Mouse (Mus musculus): ENCODE data around the gene Slc35g3. TPM values are rescaled to one million over a fixed set of nuclear protein-coding genes. Genes with fewer than 3 reads are reported as not detected.

Gene Slc35g3
- polyA plus RNA-seq, 1 experiment: 1.4 TPM

- no peaks in the 10 kb centered on the region for H3K4me1 ChIP-seq (ENCODE audit: control insufficient read depth, insufficient read depth, low read length)
- H3K4me3 ChIP-seq (replicated peaks; ENCODE audit: extremely low read depth, low read depth, low read length): no peak overlapping the region
- no peak for TF ChIP-seq POLR2A (IDR thresholded peaks at IDR 0.05; ENCODE audit: borderline replicate concordance, extremely low read depth, low read depth, low read length)
- no peak for TF ChIP-seq CTCF (IDR thresholded peaks at IDR 0.05; ENCODE audit: insufficient read depth, low read length)
- WGBS: 62% methylated on average over 5 of the region's 5 CpGs
- no peak for DNase-seq
Measured at GRCm38 (mm10) chr11:69791420-69791819, 29.7 kb upstream of the Slc35g3 start.

- Histone ChIP-seq H3K4me3 (replicated peaks; ENCODE audit: extremely low read depth, low read depth, low read length) (no peak overlapping the region), H3K4me1 (ENCODE audit: control insufficient read depth, insufficient read depth, low read length) (peaks cover 3% of the 10 kb centered on the region; the same call in 1 of the 2 replicates)
- 54% methylated on average over 5 of the region's 5 CpGs for WGBS
- DNase-seq: no peak
- TF ChIP-seq CTCF (IDR thresholded peaks at IDR 0.05; ENCODE audit: insufficient read depth, low read length): no peak
- TF ChIP-seq POLR2A (IDR thresholded peaks at IDR 0.05; ENCODE audit: borderline replicate concordance, extremely low read depth, low read depth, low read length): no peak
Measured at GRCm38 (mm10) chr11:69789431-69789830, 27.7 kb upstream of the Slc35g3 start.

- TF ChIP-seq CTCF (IDR thresholded peaks at IDR 0.05; ENCODE audit: insufficient read depth, low read length): no peak
- no peak for TF ChIP-seq POLR2A (IDR thresholded peaks at IDR 0.05; ENCODE audit: borderline replicate concordance, extremely low read depth, low read depth, low read length)
- WGBS: 92% methylated on average over 5 of the region's 5 CpGs
- DNase-seq: no peak
- Histone ChIP-seq H3K4me3 (replicated peaks; ENCODE audit: extremely low read depth, low read depth, low read length) (no peak overlapping the region), H3K4me1 (ENCODE audit: control insufficient read depth, insufficient read depth, low read length) (peaks cover 3% of the 10 kb centered on the region; the same call in 1 of the 2 replicates)
Measured at GRCm38 (mm10) chr11:69787306-69787705, 25.5 kb upstream of the Slc35g3 start.

- DNase-seq: peak; percentile 60
Measured at GRCm38 (mm10) chr11:69784793-69785272, 23.1 kb upstream of the Slc35g3 start.

GRCm38 (mm10) chr11:69781828-69782227, 20.1 kb upstream of the Slc35g3 start:
- DNase-seq: no peak
- peaks cover 3% of the 10 kb centered on the region; the same call in 1 of the 2 replicates for H3K4me1 ChIP-seq (ENCODE audit: control insufficient read depth, insufficient read depth, low read length)
- no peak overlapping the region for H3K4me3 ChIP-seq (replicated peaks; ENCODE audit: extremely low read depth, low read depth, low read length)
- WGBS: 34% methylated on average over 4 of the region's 4 CpGs
- TF ChIP-seq CTCF (IDR thresholded peaks at IDR 0.05; ENCODE audit: insufficient read depth, low read length) (no peak), POLR2A (IDR thresholded peaks at IDR 0.05; ENCODE audit: borderline replicate concordance, extremely low read depth, low read depth, low read length) (no peak)

More at GRCm38 (mm10) chr11:69784793-69785272, 23.1 kb upstream of the Slc35g3 start:
- 19% methylated on average over 15 of the region's 15 CpGs for WGBS
- Histone ChIP-seq H3K4me3 (replicated peaks; ENCODE audit: extremely low read depth, low read depth, low read length) (peak overlapping the region; percentile 9), H3K4me1 (ENCODE audit: control insufficient read depth, insufficient read depth, low read length) (peaks cover 3% of the 10 kb centered on the region; the same call in 1 of the 2 replicates)
- TF ChIP-seq CTCF (IDR thresholded peaks at IDR 0.05; ENCODE audit: insufficient read depth, low read length) (no peak), POLR2A (IDR thresholded peaks at IDR 0.05; ENCODE audit: borderline replicate concordance, extremely low read depth, low read depth, low read length) (peak; percentile 81; the same call in 1 of the 2 replicates)

- Histone ChIP-seq H3K4me3 (replicated peaks; ENCODE audit: extremely low read depth, low read depth, low read length) (no peak overlapping the region), H3K4me1 (ENCODE audit: control insufficient read depth, insufficient read depth, low read length) (no peaks in the 10 kb centered on the region; the same call in 1 of the 2 replicates)
- TF ChIP-seq POLR2A (IDR thresholded peaks at IDR 0.05; ENCODE audit: borderline replicate concordance, extremely low read depth, low read depth, low read length): no peak
- TF ChIP-seq CTCF (IDR thresholded peaks at IDR 0.05; ENCODE audit: insufficient read depth, low read length): no peak
- no peak for DNase-seq
- WGBS: 60% methylated on average over 7 of the region's 7 CpGs
Measured at GRCm38 (mm10) chr11:69778985-69779384, 17.2 kb upstream of the Slc35g3 start.

GRCm38 (mm10) chr11:69778258-69778982, 16.7 kb upstream of the Slc35g3 start:
- Histone ChIP-seq H3K4me3 (replicated peaks; ENCODE audit: extremely low read depth, low read depth, low read length) (no peak overlapping the region), H3K4me1 (ENCODE audit: control insufficient read depth, insufficient read depth, low read length) (no peaks in the 10 kb centered on the region; the same call in 1 of the 2 replicates)
- TF ChIP-seq POLR2A (IDR thresholded peaks at IDR 0.05; ENCODE audit: borderline replicate concordance, extremely low read depth, low read depth, low read length): no peak
- no peak for TF ChIP-seq CTCF (IDR thresholded peaks at IDR 0.05; ENCODE audit: insufficient read depth, low read length)
- 64% methylated on average over 23 of the region's 23 CpGs for WGBS
- DNase-seq: no peak

- Histone ChIP-seq H3K4me1 (ENCODE audit: control insufficient read depth, insufficient read depth, low read length) (no peaks in the 10 kb centered on the region; the same call in 1 of the 2 replicates), H3K4me3 (replicated peaks; ENCODE audit: extremely low read depth, low read depth, low read length) (no peak overlapping the region)
- no peak for TF ChIP-seq POLR2A (IDR thresholded peaks at IDR 0.05; ENCODE audit: borderline replicate concordance, extremely low read depth, low read depth, low read length)
- TF ChIP-seq CTCF (IDR thresholded peaks at IDR 0.05; ENCODE audit: insufficient read depth, low read length): no peak
- no peak for DNase-seq
- 66% methylated on average over 26 of the region's 26 CpGs for WGBS
Measured at GRCm38 (mm10) chr11:69777504-69778257, 15.9 kb upstream of the Slc35g3 start.

GRCm38 (mm10) chr11:69776488-69776887, 14.7 kb upstream of the Slc35g3 start:
- WGBS: 82% methylated on average over 20 of the region's 20 CpGs
- no peak for DNase-seq

More at GRCm38 (mm10) chr11:69776488-69776887, 14.7 kb upstream of the Slc35g3 start:
- TF ChIP-seq CTCF (IDR thresholded peaks at IDR 0.05; ENCODE audit: insufficient read depth, low read length) (no peak), POLR2A (IDR thresholded peaks at IDR 0.05; ENCODE audit: borderline replicate concordance, extremely low read depth, low read depth, low read length) (no peak)
- Histone ChIP-seq H3K4me1 (ENCODE audit: control insufficient read depth, insufficient read depth, low read length) (no peaks in the 10 kb centered on the region), H3K4me3 (replicated peaks; ENCODE audit: extremely low read depth, low read depth, low read length) (no peak overlapping the region)

Measured in lung, adult 2 months (tissue).